Mouse (Mus musculus) kidney, adult 8-10 months (tissue): ENCODE results near the gene Tubg2.
"Not testable (repeated sequence)": the region's sequence is repeated elsewhere in the genome, so short reads cannot be mapped to it uniquely, and the experiment has no call there.

Source experiments
- DNase-seq, 2 experiments: peaks; one replicate each; pipeline ENCODE4 v3.0.0; 2022

The Tubg2 gene

DNA sequence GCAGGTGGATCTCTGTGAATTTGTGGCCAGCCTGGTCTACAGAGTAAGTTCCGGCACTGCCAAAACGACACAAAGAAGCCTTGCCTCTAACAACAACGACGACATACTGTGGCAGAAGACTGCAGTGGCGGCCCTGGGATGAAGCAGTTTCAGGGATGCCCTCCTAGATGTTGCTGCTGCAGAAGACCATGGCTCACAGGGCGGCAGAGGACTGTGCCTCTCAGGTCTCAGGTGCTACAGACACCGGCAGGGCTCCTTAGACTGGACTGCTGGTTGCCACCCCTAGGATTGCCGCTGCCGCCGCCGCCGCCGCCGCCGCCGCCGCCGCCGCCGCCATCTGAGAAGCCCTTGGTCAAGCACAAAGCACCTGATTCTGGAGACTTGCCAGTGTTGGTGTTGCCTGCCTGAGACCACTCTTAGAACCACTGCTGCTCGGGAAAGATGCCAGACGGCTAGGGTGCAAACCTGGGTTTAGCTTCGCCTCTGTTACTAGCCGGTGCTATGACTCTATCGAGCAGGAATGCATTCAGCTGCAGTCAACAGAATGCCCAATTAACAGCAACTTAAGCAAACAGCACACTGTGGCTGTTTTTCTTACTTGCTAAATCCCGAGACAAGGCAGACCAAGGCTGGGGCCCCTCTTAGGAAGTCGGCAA is 15.4 kb upstream of the Tubg2 start:
- DNase-seq, result no peak

DNA sequence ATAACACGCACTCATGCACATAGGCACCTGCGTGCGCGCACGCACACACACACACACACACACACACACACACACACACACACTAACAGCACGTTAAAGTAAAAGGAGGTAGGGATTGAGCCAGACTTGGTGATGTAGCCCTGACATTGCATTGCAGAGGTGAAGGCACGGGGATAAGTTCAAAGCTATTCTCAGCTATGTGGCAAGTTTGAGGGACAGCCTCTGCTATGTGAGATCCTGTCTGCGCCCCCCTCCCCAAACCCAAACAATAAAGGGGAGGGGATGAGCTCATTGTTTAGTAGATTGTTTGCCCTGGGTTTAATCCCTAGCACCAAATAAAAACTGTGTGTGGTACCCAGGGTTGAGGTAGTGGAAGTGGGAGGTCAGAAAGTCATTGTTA is 14.6 kb upstream of the Tubg2 start:
- DNase-seq, result no peak

DNA sequence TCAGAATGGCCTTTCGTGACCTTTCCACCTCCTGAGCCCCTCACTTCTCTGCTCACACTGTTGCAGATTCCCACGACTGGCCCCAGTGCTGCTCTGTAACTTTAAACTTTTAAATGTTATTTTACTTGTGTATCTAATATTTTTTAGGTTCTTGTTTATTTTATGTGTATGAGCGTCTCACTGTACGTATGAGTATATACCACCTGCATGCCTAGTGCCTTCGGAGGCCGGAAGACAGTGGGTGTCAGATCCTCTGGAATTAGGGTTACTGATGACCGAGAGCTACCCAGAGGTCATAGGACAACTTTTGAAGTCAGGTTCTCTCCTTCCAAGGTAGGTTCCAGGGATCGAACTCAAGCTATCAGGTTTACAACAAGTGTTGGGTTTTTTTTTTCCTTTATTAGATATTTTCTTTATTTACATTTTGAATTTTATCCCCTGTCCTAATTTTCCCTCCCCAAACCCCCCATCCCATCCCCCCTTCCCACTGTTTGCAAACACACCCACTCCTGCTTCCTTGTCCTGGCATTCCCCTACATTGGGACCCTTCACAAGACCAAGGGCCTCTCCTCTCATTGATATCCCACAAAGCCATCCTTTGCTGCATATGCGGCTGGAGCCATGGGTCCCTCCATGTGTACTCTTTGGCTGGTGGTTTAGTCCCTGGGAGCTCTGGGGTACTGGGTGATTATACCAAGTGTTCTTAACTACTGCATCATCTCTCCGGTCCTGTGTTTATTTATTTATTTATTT is 13.3 kb upstream of the Tubg2 start:
- no peak for DNase-seq

- DNase-seq, result no peak
These were observed 12.1 kb upstream of the Tubg2 start for GRCm38 (mm10) chr11:101143338-101144225.

- no peak for DNase-seq
These were observed 9.3 kb upstream of the Tubg2 start for GRCm38 (mm10) chr11:101146377-101146776.

DNA sequence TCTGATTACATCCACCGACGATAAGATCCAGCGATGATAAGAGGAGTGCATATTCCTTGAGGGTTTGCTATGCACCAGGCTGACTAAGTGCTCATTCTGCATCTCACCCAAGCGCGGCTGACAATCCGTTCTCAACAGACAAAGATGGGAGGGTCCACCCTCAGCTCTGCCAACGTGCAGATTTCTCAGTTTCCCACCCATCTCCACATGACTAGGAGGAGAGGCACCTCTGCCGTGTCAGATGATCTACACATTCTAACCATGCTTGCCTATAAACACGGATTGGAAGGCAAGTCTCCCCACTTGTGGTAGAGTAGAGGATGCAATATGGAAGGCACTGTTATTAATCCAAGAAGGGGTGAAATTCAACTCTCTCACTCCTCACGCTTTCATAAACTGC is 7.0 kb upstream of the Tubg2 start:
- DNase-seq, result no peak

- DNase-seq, result no peak
These were observed 6.3 kb upstream of the Tubg2 start for GRCm38 (mm10) chr11:101149178-101150105.

- no peak for DNase-seq
These were observed 4.6 kb upstream of the Tubg2 start for GRCm38 (mm10) chr11:101151063-101151462.

DNA sequence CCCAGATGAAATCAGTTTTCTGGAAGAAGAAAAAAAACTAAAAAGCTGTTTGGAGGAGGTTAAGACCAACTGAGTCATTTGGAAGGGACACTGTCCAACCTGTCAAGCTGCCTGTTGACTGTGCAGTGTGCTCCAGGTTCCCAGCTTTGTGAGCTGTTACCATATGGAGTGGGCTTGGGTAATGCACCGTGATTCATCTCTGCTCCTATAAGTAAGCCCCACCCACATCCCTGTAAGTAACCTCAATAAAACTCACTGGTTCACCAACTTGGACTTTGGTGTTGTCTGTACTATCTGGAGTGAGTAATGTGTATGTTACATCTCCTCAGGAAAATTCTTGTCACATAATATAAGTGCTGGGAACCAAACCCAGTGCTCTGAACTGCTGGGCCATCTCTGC is 2.9 kb upstream of the Tubg2 start:
- no peak for DNase-seq

DNA sequence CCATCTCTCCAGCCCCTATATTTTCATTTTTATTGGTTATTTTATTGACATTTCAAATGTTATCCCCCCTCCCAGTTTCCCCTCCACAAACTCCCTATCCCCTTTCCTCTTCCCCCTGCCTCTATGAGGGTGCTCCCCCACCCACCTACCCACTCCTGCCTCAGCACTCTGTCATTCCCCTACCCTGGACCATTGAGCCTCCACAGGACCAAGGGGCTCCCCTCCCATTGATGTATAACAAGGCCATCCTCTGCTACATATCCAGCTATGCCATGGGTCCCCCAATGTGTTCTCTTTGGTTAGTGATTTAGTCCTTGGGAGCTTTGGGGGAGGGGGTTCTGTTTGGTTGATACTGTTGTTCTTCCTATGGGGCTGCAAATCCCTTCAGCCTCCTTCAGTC is 1.1 kb upstream of the Tubg2 start:
- no peak for DNase-seq

DNA sequence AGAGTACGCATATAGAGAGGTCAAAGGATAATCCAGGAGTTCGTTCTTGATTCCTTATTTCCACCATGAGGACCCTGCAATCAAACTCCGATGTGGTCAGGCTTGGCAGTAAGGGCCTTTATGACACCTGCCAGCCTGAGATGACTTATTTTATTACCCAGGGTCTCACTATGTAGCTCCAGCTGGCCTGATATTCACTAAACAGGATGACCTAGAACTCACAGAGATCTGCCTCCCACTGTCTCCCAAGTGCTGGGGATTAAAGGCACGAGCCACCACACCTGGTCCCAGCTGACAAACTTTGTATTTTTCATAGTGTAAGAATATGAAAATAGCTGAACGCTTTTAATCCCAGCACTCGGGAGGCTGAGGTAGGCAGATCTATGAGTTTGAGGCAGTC is 556 bp upstream of the Tubg2 start:
- DNase-seq, result no peak

GRCm38 (mm10) chr11:101160151-101160550 is 4.4 kb downstream of the Tubg2 start:
- not testable (repeated sequence) for DNase-seq

DNA sequence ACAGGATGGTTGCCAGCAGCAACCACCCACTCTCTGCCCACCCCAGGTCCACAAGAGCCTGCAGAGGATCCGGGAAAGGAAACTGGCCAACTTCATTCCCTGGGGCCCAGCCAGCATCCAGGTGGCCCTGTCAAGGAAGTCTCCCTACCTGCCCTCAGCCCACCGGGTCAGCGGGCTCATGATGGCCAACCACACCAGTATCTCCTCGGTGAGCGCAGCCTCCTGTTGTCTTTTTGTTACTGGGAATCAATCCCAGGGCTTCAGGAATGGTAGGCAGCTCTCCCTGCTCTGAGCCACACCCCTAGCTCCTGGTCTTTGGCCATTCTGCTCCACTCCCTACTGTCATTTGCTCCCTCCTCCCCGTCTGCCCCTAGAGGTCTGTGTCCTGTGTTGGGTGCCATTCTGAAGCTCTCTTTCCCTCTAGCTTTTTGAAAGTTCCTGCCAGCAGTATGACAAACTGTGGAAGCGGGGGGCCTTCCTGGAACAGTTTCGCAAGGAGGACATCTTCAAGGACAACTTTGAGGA is 5.3 kb downstream of the Tubg2 start:
- DNase-seq, result not testable (repeated sequence)

- no peak for DNase-seq
These were observed 5.8 kb downstream of the Tubg2 start for GRCm38 (mm10) chr11:101161551-101161950.

DNA sequence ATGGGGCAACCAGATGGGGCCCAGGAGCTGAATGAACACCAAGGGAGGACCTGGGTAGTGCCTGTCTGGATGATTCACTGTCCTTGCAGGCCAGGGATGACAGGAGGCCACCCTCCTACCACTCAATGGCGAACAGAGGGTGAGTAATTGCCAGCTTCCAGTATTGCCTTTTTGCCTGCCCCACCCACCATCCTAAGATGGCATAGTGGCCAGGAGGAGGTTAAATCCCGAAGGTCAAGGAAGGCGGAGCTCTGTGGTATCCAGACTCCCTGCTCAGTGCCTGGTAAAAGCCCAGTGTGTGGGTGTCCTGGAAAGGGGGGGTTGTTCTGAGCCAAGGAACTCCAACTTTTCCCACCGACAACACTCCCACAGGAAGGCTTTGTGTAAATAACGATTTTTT is 6.6 kb downstream of the Tubg2 start:
- DNase-seq, result no peak

- DNase-seq, result peak; percentile 63 to 78
These were observed 7.1 kb downstream of the Tubg2 start for GRCm38 (mm10) chr11:101162772-101163171.

DNA sequence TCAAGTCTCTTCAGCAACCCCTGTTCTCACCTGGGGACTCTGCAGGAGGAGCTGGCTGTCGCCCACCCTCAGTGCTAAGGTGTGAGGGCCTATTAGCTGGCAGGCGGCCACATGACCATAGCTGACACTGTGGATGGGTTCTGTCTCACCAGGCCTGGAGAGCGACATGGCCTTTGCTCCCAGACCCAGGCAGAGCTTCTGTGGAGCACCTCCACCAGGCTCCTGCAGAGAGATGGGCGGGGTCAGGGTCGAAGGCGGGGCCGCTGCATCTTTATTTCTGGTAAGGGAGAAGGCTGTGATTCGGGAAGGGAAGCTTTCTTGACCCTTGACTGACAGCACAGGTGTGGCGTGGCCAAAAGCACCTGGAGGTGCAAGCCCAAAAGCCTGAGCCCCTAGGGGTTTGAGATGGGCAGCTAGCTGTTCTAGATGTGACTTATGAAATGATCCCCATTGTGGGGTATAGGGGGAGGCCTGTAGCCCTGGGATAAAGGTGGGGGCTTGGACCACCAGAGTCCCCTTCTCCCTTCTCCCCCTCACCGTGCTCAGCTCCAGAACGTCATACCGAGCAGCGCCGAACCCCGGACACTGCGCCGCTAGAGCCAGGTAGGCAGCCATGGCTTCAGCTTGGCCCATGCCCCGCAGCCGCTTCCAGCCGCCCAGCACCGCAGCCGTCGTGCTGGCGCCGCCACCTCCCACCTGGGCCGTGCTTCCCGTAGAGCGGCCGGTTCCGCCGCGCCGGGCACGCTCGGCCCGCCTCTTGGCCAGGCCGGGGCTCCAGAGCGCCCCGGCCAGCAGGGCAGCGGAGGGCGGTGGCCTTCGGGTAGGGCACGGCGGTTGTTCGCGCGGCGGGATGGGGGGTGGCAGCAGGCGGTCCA is 8.0 kb downstream of the Tubg2 start:
- DNase-seq, result peak; percentile 54 to 64

- DNase-seq, result no peak
These were observed 8.6 kb downstream of the Tubg2 start for GRCm38 (mm10) chr11:101164351-101164665.

- no peak for DNase-seq
These were observed 9.2 kb downstream of the Tubg2 start for GRCm38 (mm10) chr11:101164677-101165580.

DNA sequence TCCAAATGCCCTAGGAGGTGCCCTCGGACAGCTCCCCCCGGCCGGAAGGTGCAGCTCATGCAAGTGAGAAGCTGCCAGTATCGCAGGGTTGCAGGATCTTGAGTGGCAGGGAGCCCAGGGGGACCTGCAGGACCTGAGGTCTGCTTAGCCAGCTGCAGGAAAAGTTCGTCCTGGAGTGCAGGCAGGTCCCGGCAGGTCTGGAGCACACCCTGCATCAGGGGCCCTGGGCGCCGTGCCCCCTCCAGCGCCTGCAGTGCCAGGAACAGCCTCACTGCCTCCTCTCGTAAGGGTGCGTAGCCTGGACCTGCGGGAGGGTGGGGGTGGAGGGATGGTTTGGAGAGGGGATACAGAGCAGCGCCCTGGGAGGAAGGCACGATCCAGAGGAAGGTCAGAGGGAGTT is 10.7 kb downstream of the Tubg2 start:
- DNase-seq, result no peak
